Mouse (Mus musculus): ENCODE results near the gene Senp3.

The Senp3 gene

GRCm38 (mm10) chr11:69682209-69682839 lies 440 bp upstream of the Senp3 start:
- DNase-seq (ENCODE audit: low read depth, low spot score) = no peak

GRCm38 (mm10) chr11:69680136-69680855 lies 1.6 kb downstream of the Senp3 start:
- DNase-seq (ENCODE audit: low read depth, low spot score) = no peak

- no peak for DNase-seq (ENCODE audit: low read depth, low spot score)
Observed at GRCm38 (mm10) chr11:69679144-69679543, 2.7 kb downstream of the Senp3 start.

- peak; percentile 100 for DNase-seq (ENCODE audit: low read depth, low spot score)
Observed at GRCm38 (mm10) chr11:69672211-69672706, 9.6 kb downstream of the Senp3 start, which contains the start of gene Eif4a1. Eif4a1 (minus strand) TSS chr11:69672423.

GRCm38 (mm10) chr11:69671726-69672124 lies 10.2 kb downstream of the Senp3 start:
- no peak for DNase-seq (ENCODE audit: low read depth, low spot score)

- peak; percentile 93 for DNase-seq (ENCODE audit: low read depth, low spot score)
Observed at GRCm38 (mm10) chr11:69670786-69671725, 10.8 kb downstream of the Senp3 start.

- DNase-seq (ENCODE audit: low read depth, low spot score) = no peak
Observed at GRCm38 (mm10) chr11:69666665-69667005, 15.2 kb downstream of the Senp3 start.

GRCm38 (mm10) chr11:69665961-69666664 lies 15.8 kb downstream of the Senp3 start, which contains the start of gene Cd68:
Cd68 (minus strand) TSS chr11:69666153.
- peak; percentile 86 for DNase-seq (ENCODE audit: low read depth, low spot score)

- no peak for DNase-seq (ENCODE audit: low read depth, low spot score)
Observed at GRCm38 (mm10) chr11:69665457-69665960, 16.4 kb downstream of the Senp3 start.

GRCm38 (mm10) chr11:69664841-69665240 lies 17.0 kb downstream of the Senp3 start:
- no peak for DNase-seq (ENCODE audit: low read depth, low spot score)

- DNase-seq (ENCODE audit: low read depth, low spot score) = no peak
Observed at GRCm38 (mm10) chr11:69663795-69664194, 18.1 kb downstream of the Senp3 start.

- no peak for DNase-seq (ENCODE audit: low read depth, low spot score)
Observed at GRCm38 (mm10) chr11:69662967-69663671, 18.8 kb downstream of the Senp3 start.

- peak; percentile 97 for DNase-seq (ENCODE audit: low read depth, low spot score)
Observed at GRCm38 (mm10) chr11:69662213-69662966, 19.5 kb downstream of the Senp3 start, which contains the start of gene Mpdu1. Mpdu1 (minus strand) TSS chr11:69662642.

GRCm38 (mm10) chr11:69661221-69661881 lies 20.5 kb downstream of the Senp3 start:
- DNase-seq (ENCODE audit: low read depth, low spot score) = no peak

- DNase-seq (ENCODE audit: low read depth, low spot score) = no peak
Observed at GRCm38 (mm10) chr11:69657462-69657881, 24.4 kb downstream of the Senp3 start.

- DNase-seq (ENCODE audit: low read depth, low spot score) = no peak
Observed at GRCm38 (mm10) chr11:69656617-69657461, 25.0 kb downstream of the Senp3 start.

GRCm38 (mm10) chr11:69656065-69656455 lies 25.8 kb downstream of the Senp3 start:
- DNase-seq (ENCODE audit: low read depth, low spot score) = no peak

Data from telencephalon, adult 2 months (tissue).